Mouse (Mus musculus) thymus, postnatal 14 days (tissue): Measurements from ENCODE around the gene Cntfr.

ENCODE experiments used
- DNase-seq: peaks from one replicate; pipeline ENCODE4 v3.0.0; 2021

Cntfr gene

GRCm38 (mm10) chr4:41641199-41641822 lies 55.6 kb downstream of the Cntfr start:
- DNase-seq, result no peak

- peak; percentile 92 for DNase-seq
Measured at GRCm38 (mm10) chr4:41639913-41640507, 56.9 kb downstream of the Cntfr start, which contains the start of gene Enho. Enho (minus strand) TSS chr4:41640324.

GRCm38 (mm10) chr4:41639214-41639841 lies 57.6 kb downstream of the Cntfr start:
- no peak for DNase-seq

GRCm38 (mm10) chr4:41638828-41639213 lies 58.1 kb downstream of the Cntfr start:
- DNase-seq, result no peak

GRCm38 (mm10) chr4:41638186-41638731 lies 58.6 kb downstream of the Cntfr start:
- no peak for DNase-seq

GRCm38 (mm10) chr4:41636882-41637635 lies 59.8 kb downstream of the Cntfr start:
- DNase-seq, result no peak

- DNase-seq, result no peak
Measured at GRCm38 (mm10) chr4:41636366-41636765, 60.5 kb downstream of the Cntfr start.

GRCm38 (mm10) chr4:41635906-41636305 lies 61.0 kb downstream of the Cntfr start:
- no peak for DNase-seq

- DNase-seq, result no peak
Measured at GRCm38 (mm10) chr4:41635224-41635623, 61.7 kb downstream of the Cntfr start.

GRCm38 (mm10) chr4:41634631-41635030 lies 62.3 kb downstream of the Cntfr start:
- DNase-seq, result no peak

- no peak for DNase-seq
Measured at GRCm38 (mm10) chr4:41633001-41633400, 63.9 kb downstream of the Cntfr start.

- DNase-seq, result no peak
Measured at GRCm38 (mm10) chr4:41631390-41631789, 65.5 kb downstream of the Cntfr start.

GRCm38 (mm10) chr4:41630196-41630595 lies 66.7 kb downstream of the Cntfr start:
- DNase-seq, result no peak

GRCm38 (mm10) chr4:41628202-41628927 lies 68.5 kb downstream of the Cntfr start:
- no peak for DNase-seq

- no peak for DNase-seq
Measured at GRCm38 (mm10) chr4:41622071-41622470, 74.8 kb downstream of the Cntfr start.

- DNase-seq, result no peak
Measured at GRCm38 (mm10) chr4:41618916-41619746, 77.8 kb downstream of the Cntfr start.

- DNase-seq, result no peak
Measured at GRCm38 (mm10) chr4:41615661-41616599, 81.0 kb downstream of the Cntfr start.

GRCm38 (mm10) chr4:41614156-41614555 lies 82.7 kb downstream of the Cntfr start:
- peak; percentile 69 for DNase-seq

- DNase-seq, result no peak
Measured at GRCm38 (mm10) chr4:41612166-41612565, 84.7 kb downstream of the Cntfr start.

GRCm38 (mm10) chr4:41610594-41610980 lies 86.3 kb downstream of the Cntfr start:
- DNase-seq, result no peak
